Mouse (Mus musculus): ENCODE data around the gene Gm49318.

DNA sequence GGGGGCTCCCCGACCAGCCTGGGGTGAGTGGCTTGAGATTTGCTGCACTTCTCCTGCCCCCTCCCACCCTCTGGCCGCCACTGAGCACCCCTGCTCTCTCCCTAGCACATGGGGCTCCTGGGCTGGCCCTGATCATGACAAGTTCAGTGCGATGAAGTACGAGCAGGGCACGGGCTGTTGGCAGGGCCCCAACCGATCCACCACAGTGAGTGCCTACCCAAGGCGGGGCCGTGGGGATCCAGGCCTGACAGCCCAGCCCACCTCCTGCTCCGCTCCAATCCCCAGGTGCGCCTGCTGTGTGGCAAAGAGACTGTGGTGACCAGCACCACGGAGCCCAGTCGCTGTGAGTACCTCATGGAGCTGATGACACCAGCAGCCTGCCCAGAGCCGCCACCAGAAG lies 58.3 kb downstream of the Gm49318 start:
- TF ChIP-seq CTCF (IDR thresholded peaks at IDR 0.05; ENCODE audit: extremely low read depth, insufficient read depth, insufficient read length, insufficient replicate concordance) (no peak), POLR2A (IDR thresholded peaks at IDR 0.05; ENCODE audit: low read depth, low read length) (no peak)

Data from spleen, adult 2 months (tissue).